Mouse (Mus musculus) left cerebral cortex, adult 11 months (tissue): ENCODE results near the gene Ces1d.

Source experiments
- DNase-seq: peaks from one replicate; pipeline ENCODE4 v3.0.0; 2022; ENCODE audit warnings: low spot score

Gene Ces1d

GRCm38 (mm10) chr8:93132196-93132595 lies 65.4 kb downstream of the Ces1d start:
- DNase-seq = no peak

- no peak for DNase-seq
Observed at GRCm38 (mm10) chr8:93131233-93131980, 66.2 kb downstream of the Ces1d start, which contains the start of gene Ces1c. TSS of gene Ces1c (minus strand) at chr8:93131283.

DNA sequence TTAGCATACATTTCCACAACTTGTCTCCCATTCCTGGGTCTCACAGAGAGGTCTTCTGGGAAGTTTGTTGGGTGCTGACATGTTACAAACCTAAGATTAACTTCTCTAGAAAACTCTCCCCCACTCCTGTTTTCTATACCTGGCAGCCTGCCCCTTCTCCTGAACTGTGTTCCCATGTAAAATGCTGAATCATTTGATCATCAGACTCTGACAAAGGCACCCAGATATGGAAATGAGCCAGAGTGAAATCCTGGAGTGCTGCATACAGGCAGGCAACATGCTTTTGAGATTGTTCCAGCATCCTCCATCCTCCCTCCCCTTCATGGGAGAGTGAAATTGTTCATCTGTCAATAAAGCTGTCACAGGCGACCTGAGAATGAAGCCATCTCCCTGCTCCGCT lies 71.2 kb downstream of the Ces1d start:
- no peak for DNase-seq

DNA sequence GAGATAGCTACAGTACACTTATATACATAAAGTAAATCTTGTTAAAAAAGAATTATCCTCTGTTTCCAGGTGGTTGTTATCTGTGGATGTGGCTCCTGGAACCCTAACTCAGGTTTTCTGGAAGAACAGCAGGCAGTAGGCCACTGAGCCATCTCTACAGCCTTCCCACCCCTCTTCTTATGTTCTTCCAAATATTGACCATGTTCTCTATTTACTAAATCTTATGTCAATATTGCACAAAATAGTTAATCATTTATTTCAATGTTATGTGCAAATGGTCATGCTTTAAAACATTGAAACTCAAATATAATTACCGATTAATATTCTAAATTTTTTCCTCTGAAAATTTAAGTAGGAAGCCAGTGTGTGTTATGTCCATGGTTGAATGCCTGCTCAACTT lies 75.6 kb downstream of the Ces1d start:
- DNase-seq = no peak
